Mouse (Mus musculus) neural tube, embryonic 12.5 days (tissue): Measurements from ENCODE around the gene Olfr815. TPM values are rescaled to one million over a fixed set of nuclear protein-coding genes. Genes with fewer than 3 reads are reported as not detected.
"Not testable (repeated sequence)": the region's sequence is repeated elsewhere in the genome, so short reads cannot be mapped to it uniquely, and the experiment has no call there.

Experiments
- ATAC-seq: fragments of 200-750 bp; cut with Nextera tagmentation; 2 replicates; pipeline ENCODE4 v1.8.0; 2017; ENCODE audit warnings: low read depth, mild to moderate bottlenecking, moderate TSS enrichment, moderate library complexity; ENCODE audit not compliant: low FRiP score
- H3K27ac ChIP-seq: fragments of 300-500 bp; sonication (generic); 2 replicates; pipeline ENCODE4 v1.5.1; 2016
- H3K27me3 ChIP-seq: fragments of 300-500 bp; sonication (generic); replicated peaks from 2 replicates; pipeline ENCODE4 v1.6.1; 2016; ENCODE audit warnings: mild to moderate bottlenecking
- H3K36me3 ChIP-seq: fragments of 300-500 bp; sonication (generic); 2 replicates; pipeline ENCODE4 v1.6.1; 2016; ENCODE audit warnings: mild to moderate bottlenecking
- H3K4me1 ChIP-seq: fragments of 300-500 bp; sonication (generic); 2 replicates; pipeline ENCODE4 v1.6.1; 2016
- H3K4me2 ChIP-seq: fragments of 300-500 bp; sonication (generic); replicated peaks from 2 replicates; pipeline ENCODE4 v1.6.1; 2016; ENCODE audit warnings: mild to moderate bottlenecking
- H3K4me3 ChIP-seq: fragments of 300-500 bp; sonication (generic); 2 replicates; pipeline ENCODE4 v1.5.1; 2016
- H3K9ac ChIP-seq: fragments of 300-500 bp; sonication (generic); 2 replicates; pipeline ENCODE4 v1.6.1; 2016; ENCODE audit warnings: mild to moderate bottlenecking
- H3K9me3 ChIP-seq: fragments of 300-500 bp; sonication (generic); 2 replicates; pipeline ENCODE4 v1.6.1; 2016; ENCODE audit warnings: mild to moderate bottlenecking
- WGBS: fragments of 180-500 bp; shearing (Covaris S2); methylation state at CpG from one replicate; pipeline ENCODE4 v1.1.7; 2016; 5-methylcytosine and 5-hydroxymethylcytosine counted together
- polyA plus RNA-seq: library from polyadenylated mRNA; unstranded; fragments of >200 nt; fragmentation: Nextera tagmentation; extraction: Ambion mirVana; gene quantifications from 2 replicates; pipeline ENCODE4 v1.2.1, GENCODE M21; 2016

Gene Olfr815
- polyA plus RNA-seq, result not detected in 2 replicates

GRCm38 (mm10) chr10:129905767-129906166 is at the start of gene Olfr815:
Gene Olfr815, minus strand, starts transcription at chr10:129905867.
- WGBS, result 55% methylated on average over 1 of the region's 1 CpGs
- not testable (repeated sequence) for ATAC-seq

GRCm38 (mm10) chr10:129949000-129949399 is 43.3 kb upstream of the Olfr815 start, which contains the start of gene Olfr818:
Gene Olfr818, minus strand, starts transcription at chr10:129949100.
- no peak within 1 kb of the TSS for H3K4me3 ChIP-seq
- 94% methylated on average over 2 of the region's 2 CpGs for WGBS
- no peak within 1 kb of the TSS for H3K4me2 ChIP-seq
- no peak within 1 kb of the TSS for H3K9ac ChIP-seq
- no peaks in the 10 kb centered on the region for H3K4me1 ChIP-seq
- no peak within 1 kb of the TSS for H3K27ac ChIP-seq
- ATAC-seq, result no peak
- no peaks in the 10 kb centered on the region for H3K27me3 ChIP-seq
- no peaks in the 10 kb centered on the region for H3K9me3 ChIP-seq
- no peaks in the 10 kb centered on the region for H3K36me3 ChIP-seq

More at GRCm38 (mm10) chr10:129905767-129906166, at the start of gene Olfr815:
- not testable (repeated sequence) for H3K9me3 ChIP-seq, H3K4me2 ChIP-seq, H3K9ac ChIP-seq, H3K27me3 ChIP-seq, H3K27ac ChIP-seq, H3K4me3 ChIP-seq, H3K36me3 ChIP-seq, H3K4me1 ChIP-seq

- no peak within 1 kb of the TSS for H3K27ac ChIP-seq
- no peaks in the 10 kb centered on the region for H3K27me3 ChIP-seq
- H3K9me3 ChIP-seq, result no peaks in the 10 kb centered on the region
- H3K4me2 ChIP-seq, result no peak within 1 kb of the TSS
- ATAC-seq, result no peak
- H3K36me3 ChIP-seq, result no peaks in the 10 kb centered on the region
- no peak within 1 kb of the TSS for H3K9ac ChIP-seq
- H3K4me3 ChIP-seq, result no peak within 1 kb of the TSS
- WGBS, result 69% methylated on average over 1 of the region's 1 CpGs
- no peaks in the 10 kb centered on the region for H3K4me1 ChIP-seq
Measured at GRCm38 (mm10) chr10:129915497-129915896, 9.8 kb upstream of the Olfr815 start, which contains the start of gene Olfr816. Gene Olfr816, minus strand, starts transcription at chr10:129915597.

- Histone ChIP-seq H3K4me1 (no peaks in the 10 kb centered on the region), H3K4me2 (no peak overlapping the region)
- 90% methylated on average over 7 of the region's 7 CpGs for WGBS
Measured at GRCm38 (mm10) chr10:129885934-129886333, 19.7 kb downstream of the Olfr815 start.

GRCm38 (mm10) chr10:129885496-129885895 is 20.2 kb downstream of the Olfr815 start:
- not testable (repeated sequence) for H3K4me1 ChIP-seq, ATAC-seq, H3K27me3 ChIP-seq, H3K9ac ChIP-seq, H3K9me3 ChIP-seq, H3K36me3 ChIP-seq, H3K4me3 ChIP-seq, H3K27ac ChIP-seq, H3K4me2 ChIP-seq
- WGBS, result 88% methylated on average over 6 of the region's 6 CpGs

More at GRCm38 (mm10) chr10:129885934-129886333, 19.7 kb downstream of the Olfr815 start:
- Histone ChIP-seq H3K27me3 (no peaks in the 10 kb centered on the region), H3K36me3 (no peaks in the 10 kb centered on the region), H3K4me3 (no peak overlapping the region), H3K9ac (no peak overlapping the region), H3K27ac (no peak overlapping the region), H3K9me3 (no peaks in the 10 kb centered on the region)
- no peak for ATAC-seq

- WGBS, result 77% methylated on average over 1 of the region's 1 CpGs
- ATAC-seq, H3K4me1 ChIP-seq, H3K36me3 ChIP-seq, H3K4me3 ChIP-seq, H3K27ac ChIP-seq, H3K9ac ChIP-seq, H3K9me3 ChIP-seq, H3K27me3 ChIP-seq, H3K4me2 ChIP-seq: not testable (repeated sequence)
Measured at GRCm38 (mm10) chr10:129879751-129880150, 25.9 kb downstream of the Olfr815 start, which contains the start of gene Olfr814. Gene Olfr814, minus strand, starts transcription at chr10:129879851.

GRCm38 (mm10) chr10:129855067-129855466 is 50.6 kb downstream of the Olfr815 start, which contains the start of gene Olfr813:
Gene Olfr813, plus strand, starts transcription at chr10:129855367.
- no peaks in the 10 kb centered on the region for H3K27me3 ChIP-seq
- H3K36me3 ChIP-seq, result no peaks in the 10 kb centered on the region
- no peaks in the 10 kb centered on the region for H3K4me1 ChIP-seq
- H3K27ac ChIP-seq, result no peak within 1 kb of the TSS
- no peak within 1 kb of the TSS for H3K4me3 ChIP-seq
- no peak within 1 kb of the TSS for H3K9ac ChIP-seq
- no peak for ATAC-seq
- no peak within 1 kb of the TSS for H3K4me2 ChIP-seq
- no peaks in the 10 kb centered on the region for H3K9me3 ChIP-seq

Other genes with a start within 250 kb of the Olfr815 start
- not detected in 2 replicates for gene Olfr800, start 248.2 kb downstream of the Olfr815 start, polyA plus RNA-seq
- not detected in 2 replicates for gene Olfr801, start 232.0 kb downstream of the Olfr815 start, polyA plus RNA-seq
- gene Olfr802, start 217.7 kb downstream of the Olfr815 start, polyA plus RNA-seq, result not detected in 2 replicates
- not detected in 2 replicates for gene Olfr803, start 211.6 kb downstream of the Olfr815 start, polyA plus RNA-seq
- gene Olfr804, start 202.7 kb downstream of the Olfr815 start, polyA plus RNA-seq, result not detected in 2 replicates
- not detected in 2 replicates for gene Olfr805, start 176.5 kb downstream of the Olfr815 start, polyA plus RNA-seq
- not detected in 2 replicates for gene Olfr806, start 163.9 kb downstream of the Olfr815 start, polyA plus RNA-seq
- gene Olfr807, start 148.1 kb downstream of the Olfr815 start, polyA plus RNA-seq, result not detected in 2 replicates
- gene Olfr808, start 140.4 kb downstream of the Olfr815 start, polyA plus RNA-seq, result not detected in 2 replicates
- gene Olfr809, start 131.2 kb downstream of the Olfr815 start, polyA plus RNA-seq, result not detected in 2 replicates
- not detected in 2 replicates for gene Olfr810, start 111.0 kb downstream of the Olfr815 start, polyA plus RNA-seq
- not detected in 2 replicates for gene Olfr811, start 101.5 kb downstream of the Olfr815 start, polyA plus RNA-seq
- gene Olfr812, start 59.8 kb downstream of the Olfr815 start, polyA plus RNA-seq, result not detected in 2 replicates
- gene Olfr813, start 50.5 kb downstream of the Olfr815 start, polyA plus RNA-seq, result not detected in 2 replicates
- not detected in 2 replicates for gene Olfr814, start 26.0 kb downstream of the Olfr815 start, polyA plus RNA-seq
- not detected in 2 replicates for gene Olfr816, start 9.7 kb upstream of the Olfr815 start, polyA plus RNA-seq
- not detected in 2 replicates for gene Olfr818, start 43.2 kb upstream of the Olfr815 start, polyA plus RNA-seq
- gene Olfr819, start 61.4 kb upstream of the Olfr815 start, polyA plus RNA-seq, result not detected in 2 replicates
- not detected in 2 replicates for gene Olfr247, start 70.3 kb upstream of the Olfr815 start, polyA plus RNA-seq
- gene Gm10310, start 79.2 kb upstream of the Olfr815 start, polyA plus RNA-seq, result not detected in 2 replicates
- not detected in 2 replicates for gene Olfr820, start 106.8 kb upstream of the Olfr815 start, polyA plus RNA-seq
- gene Olfr821, start 124.5 kb upstream of the Olfr815 start, polyA plus RNA-seq, result not detected in 2 replicates
- gene Olfr822, start 165.3 kb upstream of the Olfr815 start, polyA plus RNA-seq, result not detected in 2 replicates
- not detected in 2 replicates for gene Olfr823, start 209.5 kb upstream of the Olfr815 start, polyA plus RNA-seq
- gene Olfr824, start 224.1 kb upstream of the Olfr815 start, polyA plus RNA-seq, result not detected in 2 replicates